Mouse (Mus musculus): Measurements from ENCODE around the gene Tgds.

GRCm38 (mm10) chr14:118148554-118148953, 16.0 kb upstream of the Tgds start:
- no peak for TF ChIP-seq CTCF (IDR thresholded peaks at IDR 0.05)
- TF ChIP-seq EP300 (IDR thresholded peaks at IDR 0.05), result no peak

All from lung, postnatal 0 days (tissue).